Mouse (Mus musculus) small intestine, adult 2 months (tissue): Measurements from ENCODE around the gene Fbxo46.
"Not testable (repeated sequence)": the region's sequence is repeated elsewhere in the genome, so short reads cannot be mapped to it uniquely, and the experiment has no call there.

Experiments used
- CTCF ChIP-seq: fragments of 200-500 bp; IDR thresholded peaks from 2 replicates; pipeline ENCODE4 v1.5.1; 2012; ENCODE audit warnings: low read depth, mild to moderate bottlenecking, control low read depth, inconsistent platforms, low read length, moderate library complexity, mixed read lengths; ENCODE audit not compliant: insufficient replicate concordance, insufficient read length; ENCODE audit errors: extremely low read depth
- POLR2A ChIP-seq: fragments of 200-500 bp; IDR thresholded peaks from 2 replicates; pipeline ENCODE4 v1.6.1; 2012; ENCODE audit warnings: low read depth, mild to moderate bottlenecking, control low read depth, inconsistent platforms, low read length, moderate library complexity

- TF ChIP-seq POLR2A, CTCF: not testable (repeated sequence)
These were observed 31.5 kb downstream of the Fbxo46 start for GRCm38 (mm10) chr7:19151121-19151520.
